Mouse (Mus musculus) CH12.LX (cell line): Measurements from ENCODE around the gene Lrmda. TPM values are rescaled to one million over a fixed set of nuclear protein-coding genes. Genes with fewer than 3 reads are reported as not detected.

Experiments
- DNase-seq: peaks from one replicate; pipeline ENCODE4 v3.0.0-alpha.2; 2013; ENCODE audit errors: extremely low read depth
- H3K27ac ChIP-seq: 2 replicates; pipeline ENCODE4 v1.5.1; 2012; ENCODE audit warnings: low read depth, mild to moderate bottlenecking, control low read depth, moderate library complexity; ENCODE audit not compliant: insufficient read depth
- H3K27me3 ChIP-seq: replicated peaks from 2 replicates; pipeline ENCODE3; 2012; ENCODE audit warnings: inconsistent platforms
- H3K36me3 ChIP-seq, 2 experiments: replicated peaks in 1 of 2; 2 replicates each; pipeline versions ENCODE3 to v1.6.1; 2012; ENCODE audit warnings: inconsistent platforms in 1 of 2, low read length in 1 of 2, mild to moderate bottlenecking in 1 of 2, mixed read lengths in 1 of 2, moderate library complexity in 1 of 2; ENCODE audit not compliant: control insufficient read depth in 1 of 2, insufficient read depth in 1 of 2
- H3K4me1 ChIP-seq, 2 experiments: 2 replicates each; pipeline ENCODE4 v1.6.1; 2012; ENCODE audit warnings: inconsistent platforms in 1 of 2, moderate library complexity in 1 of 2; ENCODE audit not compliant: insufficient read depth in 2 of 2, control insufficient read depth in 1 of 2
- H3K4me2 ChIP-seq: 2 replicates; pipeline ENCODE4 v1.6.1; 2012; ENCODE audit warnings: low read depth, mild to moderate bottlenecking, control low read depth; ENCODE audit not compliant: poor library complexity, insufficient read depth, severe bottlenecking
- H3K4me3 ChIP-seq, 3 experiments: fragments of 150-350 bp in 1 of 3; sonication (generic) in 1 of 3; replicated peaks in 1 of 3; 2 replicates each; pipeline versions ENCODE3 to v1.5.1; 2011 to 2012; ENCODE audit warnings: low read depth in 2 of 3, low read length in 2 of 3, mild to moderate bottlenecking in 2 of 3, moderate library complexity in 2 of 3, control low read depth in 1 of 3, improper control_type of control experiment in 1 of 3, inconsistent platforms in 1 of 3, mixed read lengths in 1 of 3; ENCODE audit not compliant: poor library complexity in 1 of 3
- H3K79me2 ChIP-seq: replicated peaks from 2 replicates; pipeline ENCODE4 v1.6.1; 2012; ENCODE audit warnings: mild to moderate bottlenecking, moderate library complexity; ENCODE audit not compliant: control insufficient read depth, poor library complexity, insufficient read depth, severe bottlenecking; ENCODE audit errors: extremely low read depth
- H3K9ac ChIP-seq: 2 replicates; pipeline ENCODE4 v1.6.1; 2012; ENCODE audit warnings: low read depth, mild to moderate bottlenecking, control low read depth, moderate library complexity; ENCODE audit not compliant: insufficient read depth
- H3K9me3 ChIP-seq: replicated peaks from 2 replicates; pipeline ENCODE3; 2012; ENCODE audit warnings: low read length, inconsistent platforms, mixed read lengths
- CHD1 ChIP-seq: IDR thresholded peaks from 2 replicates; pipeline ENCODE4 v1.6.1; 2012; ENCODE audit warnings: low read depth, low read length, improper control_type of control experiment, inconsistent platforms
- CHD2 ChIP-seq: IDR thresholded peaks from 2 replicates; pipeline ENCODE4 v1.6.1; 2011; ENCODE audit warnings: low read length, improper control_type of control experiment
- CTCF ChIP-seq, 2 experiments: IDR thresholded peaks in 1 of 2; conservative IDR thresholded peaks in 1 of 2; 2 replicates each; pipeline ENCODE4 v1.5.1; 2011 to 2012; ENCODE audit warnings: low read depth in 2 of 2, low read length in 2 of 2, improper control_type of control experiment in 1 of 2, inconsistent platforms in 1 of 2, mild to moderate bottlenecking in 1 of 2, moderate library complexity in 1 of 2
- ELF1 ChIP-seq: IDR thresholded peaks from 2 replicates; pipeline ENCODE4 v1.6.1; 2014; ENCODE audit warnings: low read depth, mild to moderate bottlenecking, inconsistent platforms, low read length, improper control_type of control experiment
- HCFC1 ChIP-seq: IDR thresholded peaks from 2 replicates; pipeline ENCODE4 v1.6.1; 2012; ENCODE audit warnings: low read depth, mild to moderate bottlenecking, inconsistent platforms, low read length, improper control_type of control experiment
- IRF4 ChIP-seq: IDR thresholded peaks from 2 replicates; pipeline ENCODE4 v1.6.1; 2014; ENCODE audit warnings: low read depth, mild to moderate bottlenecking, inconsistent platforms, low read length, improper control_type of control experiment
- JUN ChIP-seq: IDR thresholded peaks from 2 replicates; pipeline ENCODE4 v1.6.1; 2011; ENCODE audit warnings: low read depth, mild to moderate bottlenecking, low read length, improper control_type of control experiment, moderate library complexity; ENCODE audit not compliant: insufficient read depth
- MAFK ChIP-seq: IDR thresholded peaks from 2 replicates; pipeline ENCODE4 v1.6.1; 2011; ENCODE audit warnings: low read length, improper control_type of control experiment; ENCODE audit not compliant: insufficient replicate concordance
- MAX ChIP-seq: IDR thresholded peaks from 2 replicates; pipeline ENCODE4 v1.6.1; 2011; ENCODE audit warnings: low read length, improper control_type of control experiment
- MEF2A ChIP-seq: IDR thresholded peaks from 2 replicates; pipeline ENCODE4 v1.6.1; 2014; ENCODE audit warnings: low read depth, mild to moderate bottlenecking, inconsistent platforms, low read length, improper control_type of control experiment, borderline replicate concordance
- MXI1 ChIP-seq: IDR thresholded peaks from 2 replicates; pipeline ENCODE4 v1.6.1; 2011; ENCODE audit warnings: mild to moderate bottlenecking, low read depth, low read length, improper control_type of control experiment
- MYC ChIP-seq: IDR thresholded peaks from 2 replicates; pipeline ENCODE4 v1.6.1; 2011; ENCODE audit warnings: low read depth, mild to moderate bottlenecking, improper control_type of control experiment, low read length
- NELFE ChIP-seq: IDR thresholded peaks from 2 replicates; pipeline ENCODE4 v1.6.1; 2011; ENCODE audit warnings: low read depth, low read length, improper control_type of control experiment
- NRF1 ChIP-seq: IDR thresholded peaks from 2 replicates; pipeline ENCODE4 v1.6.1; 2014; ENCODE audit warnings: low read depth, mild to moderate bottlenecking, inconsistent platforms, low read length, improper control_type of control experiment, moderate library complexity
- RAD21 ChIP-seq: IDR thresholded peaks from 2 replicates; pipeline ENCODE4 v1.6.1; 2011; ENCODE audit warnings: low read depth, mild to moderate bottlenecking, low read length, improper control_type of control experiment, moderate library complexity
- RCOR1 ChIP-seq: conservative IDR thresholded peaks from 2 replicates; pipeline ENCODE4 v1.6.1; 2012; ENCODE audit warnings: low read depth, mild to moderate bottlenecking, inconsistent platforms, low read length, improper control_type of control experiment
- SIN3A ChIP-seq: IDR thresholded peaks from 2 replicates; pipeline ENCODE4 v1.6.1; 2012; ENCODE audit warnings: low read length, improper control_type of control experiment, inconsistent platforms
- SMC3 ChIP-seq: IDR thresholded peaks from 2 replicates; pipeline ENCODE4 v1.6.1; 2011; ENCODE audit warnings: low read depth, low read length, improper control_type of control experiment
- USF2 ChIP-seq: conservative IDR thresholded peaks from 2 replicates; pipeline ENCODE4 v1.6.1; 2011; ENCODE audit warnings: low read depth, low read length, improper control_type of control experiment
- ZC3H11A ChIP-seq: IDR thresholded peaks from 2 replicates; pipeline ENCODE4 v1.6.1; 2012; ENCODE audit warnings: low read depth, mild to moderate bottlenecking, inconsistent platforms, low read length, improper control_type of control experiment
- ZKSCAN1 ChIP-seq: IDR thresholded peaks from 2 replicates; pipeline ENCODE4 v1.6.1; 2012; ENCODE audit warnings: low read depth, inconsistent platforms, low read length, improper control_type of control experiment, borderline replicate concordance
- dilution Hi-C: fragments of 300-500 bp; cut with MboI; formaldehyde crosslinking; loops from 2 replicates; pipeline ENCODE4 v1.14.3; 2020; ENCODE audit warnings: low sequenced_read_pairs; ENCODE audit not compliant: extremely low pct_unique_long_range_greater_than_20kb, extremely low pct_ligation_motif_present
- in situ Hi-C: fragments of 300-500 bp; cut with MboI; formaldehyde crosslinking; loops from 3 replicates; pipeline ENCODE4 v1.14.3; 2019; ENCODE audit warnings: low sequenced_read_pairs, low pct_ligation_motif_present, low pct_unique_long_range_greater_than_20kb, mixed read lengths
- polyA plus RNA-seq: library from polyadenylated mRNA; unstranded; fragments of >175 nt; gene quantifications from 2 replicates; pipeline ENCODE4 v1.2.1, GENCODE M21; 2012; ENCODE audit warnings: low read depth; ENCODE audit not compliant: insufficient read length
- total RNA-seq, 2 experiments: library from RNA; depleted of rRNA; stranded (reverse); fragments of 300-350 nt in 1 of 2; fragments of >200 nt in 1 of 2; gene quantifications; 2 replicates each; pipeline ENCODE4 v1.2.3; 2012 to 2014

Gene Lrmda
- total and polyA plus RNA-seq, 3 experiments = 0.89 to 3.7 (median 1.9) TPM

GRCm38 (mm10) chr14:22844006-22844405, 824.5 kb downstream of the Lrmda start:
- dilution Hi-C loops = no loop called here
- Histone ChIP-seq H3K36me3 (no peaks in the 10 kb centered on the region), H3K27ac (no peak overlapping the region), H3K27me3 (no peaks in the 10 kb centered on the region), H3K79me2 (no peaks in the 10 kb centered on the region), H3K9ac (no peak overlapping the region), H3K4me2 (no peak overlapping the region), H3K9me3 (no peaks in the 10 kb centered on the region), H3K4me1 (0 out of 4 replicates have a peak, but pooled peaks cover 0 to 6% of the 10 kb centered on the region in 2 experiments), H3K4me3 (no peak overlapping the region)
- in situ Hi-C loops = no loop called here
- no peak for DNase-seq
- TF ChIP-seq IRF4 (no peak), SIN3A (no peak), ZC3H11A (no peak), HCFC1 (no peak), RCOR1 (no peak), MYC (no peak), ZKSCAN1 (no peak), JUN (no peak), USF2 (no peak), RAD21 (no peak), MXI1 (no peak), CTCF (conservative IDR thresholded peaks at IDR 0.05 in 1 of 2, IDR thresholded peaks at IDR 0.05 in 1 of 2; ENCODE audit: low read depth in 2 of 2, low read length in 2 of 2) (no peak), SMC3 (no peak), ELF1 (no peak)

GRCm38 (mm10) chr14:22845401-22845800, 825.9 kb downstream of the Lrmda start:
- no peaks in the 10 kb centered on the region for H3K79me2 ChIP-seq
- no peak overlapping the region for H3K27ac ChIP-seq
- TF ChIP-seq ZC3H11A (no peak), CHD2 (no peak), CHD1 (no peak), MEF2A (no peak), MAX (no peak), SMC3 (no peak), NRF1 (no peak), NELFE (no peak), MAFK (no peak)
- no peak overlapping the region for H3K4me2 ChIP-seq
- no peaks in the 10 kb centered on the region for H3K36me3 ChIP-seq
- H3K9me3 ChIP-seq = no peaks in the 10 kb centered on the region
- DNase-seq = no peak
- dilution Hi-C loops (no loop called here), in situ Hi-C loops (no loop called here)
- 0 out of 4 replicates have a peak, but pooled peaks cover 0 to 6% of the 10 kb centered on the region in 2 experiments for H3K4me1 ChIP-seq
- H3K27me3 ChIP-seq = no peaks in the 10 kb centered on the region
- no peak overlapping the region for H3K9ac ChIP-seq
- no peak overlapping the region for H3K4me3 ChIP-seq
